Mouse (Mus musculus) lung, postnatal 25 days (tissue): ENCODE results near the gene Sptb.
A peak's percentile ranks its signal among the peaks of the same experiment; 100 is the strongest.

ENCODE experiments used
- DNase-seq: peaks from one replicate; pipeline ENCODE4 v3.0.0; 2022; ENCODE audit warnings: low spot score

The Sptb gene

DNA sequence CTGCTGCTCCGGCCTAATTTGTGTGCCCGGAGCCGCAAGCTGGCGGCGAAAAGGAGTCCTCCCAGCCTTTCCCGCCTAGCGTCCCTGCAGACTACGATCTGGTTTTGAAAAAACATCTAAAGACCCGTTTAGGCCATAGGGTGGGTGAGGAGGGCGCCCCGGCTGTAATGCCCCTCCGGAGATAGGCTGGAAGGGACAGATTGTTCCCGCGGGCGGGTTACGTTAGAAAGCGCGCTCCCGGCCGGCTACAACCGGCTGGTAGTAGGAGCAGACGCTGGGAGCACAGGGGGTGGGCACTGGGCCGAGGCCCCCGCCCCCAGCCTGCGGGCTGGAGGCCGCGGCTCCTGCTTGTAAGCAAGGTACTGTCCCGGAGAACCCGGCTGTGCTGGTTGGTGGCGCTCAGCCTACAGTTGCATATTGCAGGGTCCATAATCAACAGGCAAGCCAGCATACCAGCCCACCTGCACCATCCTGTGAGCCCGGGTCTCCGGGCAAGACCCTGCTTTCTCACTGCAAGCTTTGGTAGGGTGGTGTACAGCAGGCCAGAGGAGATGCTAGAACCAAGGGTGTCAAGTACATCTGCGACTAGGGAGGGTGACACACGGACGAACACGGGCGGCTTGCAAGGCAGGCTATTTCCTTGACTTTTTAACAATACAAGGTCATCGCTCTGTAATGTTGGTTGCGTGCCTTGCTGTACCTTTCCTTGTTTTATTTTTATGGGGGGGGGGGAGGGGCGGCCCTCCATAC is at the start of gene Sptb:
TSS of gene Sptb (minus strand) at position 197 of the 750 bp plus-strand sequence.
- DNase-seq: peak; percentile 3

- peak; percentile 63 for DNase-seq
Measured at GRCm38 (mm10) chr12:76752652-76753318, 42.4 kb upstream of the Sptb start.

DNA sequence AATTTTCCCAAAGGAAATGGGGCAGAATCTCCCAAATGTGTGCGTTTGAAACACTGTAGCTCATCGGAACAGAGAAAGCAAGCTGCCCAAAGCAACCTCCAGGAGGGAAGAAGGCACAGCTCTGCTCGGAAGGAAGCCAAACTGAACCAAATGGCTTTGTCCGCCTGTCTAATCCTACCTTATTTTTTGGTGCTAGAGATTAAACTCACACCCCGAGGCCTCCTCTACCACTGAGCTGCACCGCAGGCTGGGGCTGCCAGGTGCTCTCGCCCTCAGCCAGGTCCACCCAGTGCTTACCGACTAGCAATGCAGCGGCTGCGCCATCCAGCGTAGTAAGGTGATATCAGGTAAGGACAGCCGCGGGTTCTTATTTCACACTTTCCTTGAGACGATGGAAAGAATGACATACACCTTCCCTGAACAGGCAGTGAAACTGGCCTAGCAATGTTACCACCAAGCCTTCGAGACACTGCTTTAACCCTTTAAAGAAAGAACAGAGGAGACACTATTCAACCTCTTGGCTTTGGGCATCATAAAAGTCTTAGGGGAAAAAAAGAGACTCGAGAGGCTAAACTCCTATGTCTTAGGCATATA is 40.6 kb upstream of the Sptb start:
- no peak for DNase-seq

DNA sequence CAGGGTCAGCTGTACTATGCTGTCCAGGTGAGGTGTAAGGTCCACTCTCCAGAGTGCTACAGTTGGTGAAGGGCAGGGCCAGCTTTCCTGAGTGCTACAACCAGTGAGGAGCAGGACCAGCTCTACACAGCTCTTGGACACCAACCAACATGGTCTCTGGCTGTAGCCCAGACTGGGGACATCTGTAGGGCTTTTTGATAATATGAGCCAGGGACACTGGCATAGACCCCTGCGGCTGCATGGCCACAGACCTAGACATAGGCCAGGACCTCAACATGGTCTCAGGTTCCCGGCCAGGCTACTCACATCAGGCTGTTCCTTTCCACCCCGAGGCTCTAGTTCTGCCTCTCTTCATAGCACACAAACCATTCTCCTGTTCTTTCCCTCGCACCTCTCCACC is 17.6 kb upstream of the Sptb start:
- DNase-seq: no peak

DNA sequence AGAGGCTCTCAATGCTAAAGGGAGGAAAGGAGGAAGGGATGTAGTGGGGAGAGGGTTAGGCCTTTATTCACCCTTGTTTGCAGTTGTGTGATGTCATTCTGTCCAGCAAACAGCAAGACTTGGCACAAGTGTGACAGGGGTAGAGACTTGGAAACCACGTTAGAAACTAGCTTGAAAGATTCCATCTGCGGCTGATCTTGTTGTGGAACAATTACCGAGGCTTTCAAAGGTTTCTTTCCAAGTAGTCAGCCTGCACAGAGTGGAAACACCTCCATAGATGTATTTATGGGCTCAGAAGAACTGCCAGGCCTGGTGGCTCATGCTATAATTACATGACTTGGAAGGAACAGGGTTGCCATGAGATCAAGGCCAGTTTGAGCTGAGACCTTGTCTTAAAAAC is 11.7 kb upstream of the Sptb start:
- DNase-seq: no peak

- DNase-seq: no peak
Measured at GRCm38 (mm10) chr12:76720572-76720971, 10.2 kb upstream of the Sptb start.

DNA sequence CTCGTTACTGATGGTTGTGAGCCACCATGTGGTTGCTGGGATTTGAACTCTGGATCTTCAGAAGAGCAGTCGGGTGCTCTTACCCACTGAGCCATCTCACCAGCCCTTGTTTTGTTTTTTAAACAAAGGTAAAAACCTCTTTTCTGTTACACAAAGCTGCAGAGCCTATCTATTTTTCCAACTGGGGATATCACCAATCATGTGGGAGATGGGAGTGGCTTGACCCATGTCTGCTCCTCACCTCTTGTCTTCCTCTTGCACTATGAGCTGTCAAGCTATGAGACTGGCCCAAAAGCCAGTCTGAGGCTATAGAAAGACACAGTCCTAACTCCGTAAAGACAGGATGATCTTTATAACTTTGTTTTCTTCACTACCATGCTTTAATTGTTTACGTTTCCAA is 8.0 kb upstream of the Sptb start:
- DNase-seq: no peak

GRCm38 (mm10) chr12:76709795-76710350 is 474 bp downstream of the Sptb start:
- DNase-seq: peak; percentile 30

- peak; percentile 14 for DNase-seq
Measured at GRCm38 (mm10) chr12:76708956-76709794, 1.2 kb downstream of the Sptb start.

DNA sequence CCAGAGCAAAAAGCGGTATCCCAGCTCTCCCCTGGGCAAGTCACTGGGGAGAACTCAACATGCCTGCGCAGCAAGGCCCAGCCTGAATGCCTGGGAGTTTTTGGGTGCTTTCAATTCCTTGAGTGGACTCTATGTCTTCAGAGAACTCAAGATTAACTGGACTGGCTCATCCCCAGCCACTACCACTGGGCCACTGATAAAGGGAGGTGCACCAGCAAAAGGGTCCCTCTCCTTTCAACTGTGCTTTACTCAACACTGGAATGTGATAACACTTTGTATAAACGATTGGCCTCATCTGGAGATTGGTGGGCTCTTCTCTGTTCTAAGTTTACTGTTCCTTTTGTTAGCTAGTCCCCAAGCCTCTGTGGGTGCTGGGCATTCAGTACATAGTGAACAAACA is 2.2 kb downstream of the Sptb start:
- no peak for DNase-seq

DNA sequence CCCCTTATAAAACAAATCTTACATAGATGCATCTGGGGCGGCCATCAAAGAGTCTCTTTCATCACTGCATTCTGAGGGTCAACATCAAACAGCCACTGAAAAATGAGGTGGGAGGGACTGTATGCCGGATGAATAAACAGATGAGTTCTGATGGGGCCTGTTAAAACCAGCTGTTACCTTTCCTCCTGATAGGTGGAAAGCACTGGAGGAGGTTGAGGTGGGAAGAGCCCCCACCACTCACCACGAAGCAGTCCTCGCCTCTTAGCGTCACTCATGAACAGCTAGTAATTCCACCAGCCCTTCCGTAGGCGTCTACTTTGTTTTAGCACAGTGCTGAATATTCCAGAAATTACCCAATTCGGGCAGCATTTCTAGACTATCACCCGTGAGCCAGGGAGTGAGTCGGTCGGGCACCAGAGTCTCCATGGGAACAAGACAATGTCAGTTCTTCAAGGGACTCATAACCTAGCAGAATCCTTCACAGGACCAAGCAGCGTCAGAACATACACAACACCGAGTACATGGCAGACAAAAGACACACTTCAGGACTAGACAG is 13.9 kb downstream of the Sptb start:
- DNase-seq: no peak

- no peak for DNase-seq
Measured at GRCm38 (mm10) chr12:76695773-76696172, 14.6 kb downstream of the Sptb start.

DNA sequence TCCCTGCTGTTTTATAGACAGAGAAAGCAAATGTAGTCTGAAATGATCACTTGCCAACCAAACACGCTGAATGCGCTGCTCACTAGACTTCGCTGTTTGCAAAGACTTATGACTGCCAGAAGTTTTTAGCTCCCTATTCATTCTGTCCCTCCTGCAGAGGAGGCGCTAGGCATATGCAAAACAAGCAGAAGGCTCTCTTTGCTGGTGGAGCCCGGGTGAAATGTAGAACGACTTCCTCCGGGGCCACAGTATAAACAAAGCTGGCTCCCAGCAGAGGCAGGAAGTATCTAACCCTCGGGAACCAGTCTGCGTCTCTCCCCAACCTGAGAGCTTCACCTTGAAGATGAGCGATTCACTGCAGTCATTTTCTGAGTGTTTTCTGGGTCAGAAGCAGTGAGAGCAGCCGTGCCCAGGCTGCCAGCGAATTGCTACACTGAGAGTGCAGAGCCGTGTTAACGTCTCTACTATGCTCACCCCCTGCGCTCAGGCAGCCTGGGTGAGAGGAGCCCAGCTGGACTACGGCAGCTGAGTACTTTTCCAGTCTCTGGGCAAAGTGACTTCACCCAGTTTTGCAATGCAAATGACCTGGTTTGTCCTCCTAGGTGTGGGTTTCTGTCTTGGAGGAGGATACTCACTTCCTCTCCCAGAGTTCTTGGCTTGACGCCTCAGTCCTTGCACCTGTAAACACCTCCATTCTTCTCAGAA is 15.4 kb downstream of the Sptb start:
- peak; percentile 39 for DNase-seq

DNA sequence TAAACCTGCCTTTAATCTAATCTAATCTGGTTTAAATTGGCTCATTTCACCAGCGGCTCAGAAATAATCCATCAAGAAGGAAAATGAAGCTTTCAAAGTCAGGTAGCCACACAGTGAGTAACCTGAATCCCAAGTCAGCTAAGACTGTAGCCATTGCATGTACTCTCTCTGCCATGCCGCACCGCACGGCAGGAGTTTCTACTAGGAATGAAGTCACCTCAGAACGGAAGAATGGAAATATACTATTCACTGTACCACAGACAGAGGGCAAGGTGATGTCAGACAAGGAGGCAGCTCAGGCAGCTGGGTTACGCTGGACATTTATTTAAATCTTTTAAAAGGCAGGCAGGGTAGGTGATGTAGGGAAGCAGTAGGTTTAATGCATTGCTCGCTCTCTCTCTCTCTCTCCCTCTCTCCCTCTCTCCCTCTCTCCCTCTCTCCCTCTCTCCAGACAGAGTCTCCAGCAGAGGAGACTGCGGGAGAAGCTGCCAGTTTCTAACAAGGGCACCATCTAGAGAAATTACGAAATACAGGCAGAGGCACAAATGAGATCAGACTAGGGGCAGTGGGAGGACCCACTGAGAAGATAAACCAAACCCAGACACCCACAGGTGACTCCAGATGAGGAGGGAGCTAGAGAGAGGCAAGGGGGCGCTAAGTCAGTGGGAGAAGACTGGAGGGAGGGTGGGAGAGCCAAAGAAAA is 22.7 kb downstream of the Sptb start:
- no peak for DNase-seq

DNA sequence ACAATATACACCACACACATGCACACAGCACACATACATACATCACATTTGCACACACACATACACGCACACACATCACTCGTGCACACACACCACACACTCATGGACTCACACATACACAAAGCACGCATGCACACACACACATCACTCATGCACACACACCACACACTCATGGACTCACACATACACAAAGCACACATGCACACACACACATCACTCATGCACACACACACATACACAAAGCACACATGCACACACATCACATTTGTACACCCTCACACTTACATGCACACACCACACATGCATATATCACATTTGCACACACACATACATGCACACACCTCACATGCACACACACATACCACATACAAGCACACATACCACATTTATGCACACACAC is 24.7 kb downstream of the Sptb start:
- DNase-seq: no peak

GRCm38 (mm10) chr12:76684493-76684892 is 25.9 kb downstream of the Sptb start:
- DNase-seq: no peak

DNA sequence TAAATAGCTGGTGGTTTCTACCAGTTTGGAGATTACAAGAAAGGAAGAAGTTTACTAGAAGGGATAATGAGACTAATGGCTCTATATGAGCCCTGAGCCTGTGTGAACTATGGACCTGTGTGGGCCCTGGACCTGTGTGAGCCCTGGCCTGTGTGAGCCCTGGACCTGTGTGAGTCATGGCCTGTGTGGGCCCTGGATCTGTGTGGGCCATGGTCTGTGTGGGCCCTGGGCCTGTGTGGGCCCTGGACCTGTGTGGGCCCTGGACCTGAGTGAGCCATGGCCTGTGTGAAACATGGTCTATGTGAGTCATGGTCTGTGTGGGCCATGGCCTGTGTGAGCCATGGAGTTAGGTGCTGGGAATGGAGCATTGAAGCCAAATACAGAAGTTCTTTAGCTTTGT is 28.4 kb downstream of the Sptb start:
- no peak for DNase-seq

GRCm38 (mm10) chr12:76677068-76677467 is 33.3 kb downstream of the Sptb start:
- DNase-seq: no peak

DNA sequence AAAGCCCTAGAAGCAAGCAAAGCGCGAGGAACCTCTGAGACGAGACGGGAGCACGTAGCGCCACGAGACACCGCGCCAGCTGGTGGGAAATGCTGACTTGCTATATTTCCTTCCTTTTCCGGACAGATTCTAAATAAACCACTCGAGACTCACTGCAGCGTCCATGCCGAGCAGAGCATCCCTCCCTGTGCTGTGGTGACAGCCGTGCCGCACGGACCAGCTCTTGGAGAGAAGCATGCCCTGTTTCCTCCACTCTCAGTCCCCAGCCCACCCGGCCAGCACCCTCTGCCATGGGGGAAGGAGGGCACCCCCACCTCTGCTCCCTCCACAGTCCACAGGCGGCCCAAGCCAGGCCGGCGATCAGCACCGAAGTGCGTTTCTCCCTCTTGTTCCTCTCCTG is 33.9 kb downstream of the Sptb start:
- no peak for DNase-seq

DNA sequence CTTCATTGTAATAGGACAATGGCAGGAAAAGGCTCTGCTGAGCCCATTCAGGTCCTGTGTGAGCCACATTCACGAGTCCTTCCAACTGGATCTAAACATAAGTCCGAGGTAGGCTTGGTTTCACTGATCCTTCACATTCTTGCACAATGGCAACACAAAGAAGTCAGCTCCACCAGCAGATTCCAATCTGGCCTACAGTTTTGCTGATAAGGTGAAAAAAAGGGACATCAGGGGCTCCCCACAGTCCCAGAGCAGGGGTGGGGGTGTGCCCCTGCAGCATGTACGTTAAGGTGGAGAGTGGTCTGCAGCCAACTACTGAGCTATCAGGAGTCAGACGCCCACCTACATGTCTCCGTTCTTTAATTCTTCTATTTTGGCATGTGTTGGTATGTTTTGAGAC is 35.0 kb downstream of the Sptb start:
- DNase-seq: no peak

GRCm38 (mm10) chr12:76673794-76674222 is 36.5 kb downstream of the Sptb start:
- no peak for DNase-seq
